Mouse (Mus musculus) CH12.LX (cell line): ENCODE measurements around the gene Sphk2. TPM values are rescaled to one million over a fixed set of nuclear protein-coding genes. Genes with fewer than 3 reads are reported as not detected.

Experiments
- DNase-seq: peaks from one replicate; pipeline ENCODE4 v3.0.0-alpha.2; 2013; ENCODE audit errors: extremely low read depth
- H3K27ac ChIP-seq: 2 replicates; pipeline ENCODE4 v1.5.1; 2012; ENCODE audit warnings: low read depth, mild to moderate bottlenecking, control low read depth, moderate library complexity; ENCODE audit not compliant: insufficient read depth
- H3K27me3 ChIP-seq: replicated peaks from 2 replicates; pipeline ENCODE3; 2012; ENCODE audit warnings: inconsistent platforms
- H3K36me3 ChIP-seq, 2 experiments: replicated peaks in 1 of 2; 2 replicates each; pipeline versions ENCODE3 to v1.6.1; 2012; ENCODE audit warnings: inconsistent platforms in 1 of 2, low read length in 1 of 2, mild to moderate bottlenecking in 1 of 2, mixed read lengths in 1 of 2, moderate library complexity in 1 of 2; ENCODE audit not compliant: control insufficient read depth in 1 of 2, insufficient read depth in 1 of 2
- H3K4me1 ChIP-seq, 2 experiments: 2 replicates each; pipeline ENCODE4 v1.6.1; 2012; ENCODE audit warnings: inconsistent platforms in 1 of 2, moderate library complexity in 1 of 2; ENCODE audit not compliant: insufficient read depth in 2 of 2, control insufficient read depth in 1 of 2
- H3K4me2 ChIP-seq: 2 replicates; pipeline ENCODE4 v1.6.1; 2012; ENCODE audit warnings: low read depth, mild to moderate bottlenecking, control low read depth; ENCODE audit not compliant: poor library complexity, insufficient read depth, severe bottlenecking
- H3K4me3 ChIP-seq, 3 experiments: fragments of 150-350 bp in 1 of 3; sonication (generic) in 1 of 3; replicated peaks in 1 of 3; 2 replicates each; pipeline versions ENCODE3 to v1.5.1; 2011 to 2012; ENCODE audit warnings: low read depth in 2 of 3, low read length in 2 of 3, mild to moderate bottlenecking in 2 of 3, moderate library complexity in 2 of 3, control low read depth in 1 of 3, improper control_type of control experiment in 1 of 3, inconsistent platforms in 1 of 3, mixed read lengths in 1 of 3; ENCODE audit not compliant: poor library complexity in 1 of 3
- H3K79me2 ChIP-seq: replicated peaks from 2 replicates; pipeline ENCODE4 v1.6.1; 2012; ENCODE audit warnings: mild to moderate bottlenecking, moderate library complexity; ENCODE audit not compliant: control insufficient read depth, poor library complexity, insufficient read depth, severe bottlenecking; ENCODE audit errors: extremely low read depth
- H3K9ac ChIP-seq: 2 replicates; pipeline ENCODE4 v1.6.1; 2012; ENCODE audit warnings: low read depth, mild to moderate bottlenecking, control low read depth, moderate library complexity; ENCODE audit not compliant: insufficient read depth
- H3K9me3 ChIP-seq: replicated peaks from 2 replicates; pipeline ENCODE3; 2012; ENCODE audit warnings: low read length, inconsistent platforms, mixed read lengths
- CHD1 ChIP-seq: IDR thresholded peaks from 2 replicates; pipeline ENCODE4 v1.6.1; 2012; ENCODE audit warnings: low read depth, low read length, improper control_type of control experiment, inconsistent platforms
- CHD2 ChIP-seq: IDR thresholded peaks from 2 replicates; pipeline ENCODE4 v1.6.1; 2011; ENCODE audit warnings: low read length, improper control_type of control experiment
- CTCF ChIP-seq, 2 experiments: IDR thresholded peaks in 1 of 2; conservative IDR thresholded peaks in 1 of 2; 2 replicates each; pipeline ENCODE4 v1.5.1; 2011 to 2012; ENCODE audit warnings: low read depth in 2 of 2, low read length in 2 of 2, improper control_type of control experiment in 1 of 2, inconsistent platforms in 1 of 2, mild to moderate bottlenecking in 1 of 2, moderate library complexity in 1 of 2
- ELF1 ChIP-seq: IDR thresholded peaks from 2 replicates; pipeline ENCODE4 v1.6.1; 2014; ENCODE audit warnings: low read depth, mild to moderate bottlenecking, inconsistent platforms, low read length, improper control_type of control experiment
- EP300 ChIP-seq: IDR thresholded peaks from 2 replicates; pipeline ENCODE4 v1.6.1; 2011; ENCODE audit warnings: low read length, improper control_type of control experiment
- IRF4 ChIP-seq: IDR thresholded peaks from 2 replicates; pipeline ENCODE4 v1.6.1; 2014; ENCODE audit warnings: low read depth, mild to moderate bottlenecking, inconsistent platforms, low read length, improper control_type of control experiment
- JUN ChIP-seq: IDR thresholded peaks from 2 replicates; pipeline ENCODE4 v1.6.1; 2011; ENCODE audit warnings: low read depth, mild to moderate bottlenecking, low read length, improper control_type of control experiment, moderate library complexity; ENCODE audit not compliant: insufficient read depth
- JUND ChIP-seq: conservative IDR thresholded peaks from 2 replicates; pipeline ENCODE4 v1.6.1; 2011; ENCODE audit warnings: low read depth, low read length, improper control_type of control experiment
- MAX ChIP-seq: IDR thresholded peaks from 2 replicates; pipeline ENCODE4 v1.6.1; 2011; ENCODE audit warnings: low read length, improper control_type of control experiment
- MEF2A ChIP-seq: IDR thresholded peaks from 2 replicates; pipeline ENCODE4 v1.6.1; 2014; ENCODE audit warnings: low read depth, mild to moderate bottlenecking, inconsistent platforms, low read length, improper control_type of control experiment, borderline replicate concordance
- MXI1 ChIP-seq: IDR thresholded peaks from 2 replicates; pipeline ENCODE4 v1.6.1; 2011; ENCODE audit warnings: mild to moderate bottlenecking, low read depth, low read length, improper control_type of control experiment
- MYC ChIP-seq: IDR thresholded peaks from 2 replicates; pipeline ENCODE4 v1.6.1; 2011; ENCODE audit warnings: low read depth, mild to moderate bottlenecking, improper control_type of control experiment, low read length
- NELFE ChIP-seq: IDR thresholded peaks from 2 replicates; pipeline ENCODE4 v1.6.1; 2011; ENCODE audit warnings: low read depth, low read length, improper control_type of control experiment
- PAX5 ChIP-seq: IDR thresholded peaks from 2 replicates; pipeline ENCODE4 v1.6.1; 2012; ENCODE audit warnings: low read length, inconsistent platforms, mixed read lengths
- POLR2A ChIP-seq: IDR thresholded peaks from 2 replicates; pipeline ENCODE4 v1.6.1; 2011; ENCODE audit warnings: low read depth, mild to moderate bottlenecking, improper control_type of control experiment, low read length
- RCOR1 ChIP-seq: conservative IDR thresholded peaks from 2 replicates; pipeline ENCODE4 v1.6.1; 2012; ENCODE audit warnings: low read depth, mild to moderate bottlenecking, inconsistent platforms, low read length, improper control_type of control experiment
- SIN3A ChIP-seq: IDR thresholded peaks from 2 replicates; pipeline ENCODE4 v1.6.1; 2012; ENCODE audit warnings: low read length, improper control_type of control experiment, inconsistent platforms
- SMC3 ChIP-seq: IDR thresholded peaks from 2 replicates; pipeline ENCODE4 v1.6.1; 2011; ENCODE audit warnings: low read depth, low read length, improper control_type of control experiment
- TBP ChIP-seq: conservative IDR thresholded peaks from 2 replicates; pipeline ENCODE4 v1.6.1; 2011; ENCODE audit warnings: low read depth, low read length, improper control_type of control experiment
- TCF12 ChIP-seq: IDR thresholded peaks from 2 replicates; pipeline ENCODE4 v1.6.1; 2014; ENCODE audit warnings: low read depth, mild to moderate bottlenecking, inconsistent platforms, low read length, improper control_type of control experiment
- UBTF ChIP-seq: IDR thresholded peaks from 2 replicates; pipeline ENCODE4 v1.6.1; 2012; ENCODE audit warnings: low read depth, mild to moderate bottlenecking, inconsistent platforms, low read length, improper control_type of control experiment, moderate library complexity
- ZC3H11A ChIP-seq: IDR thresholded peaks from 2 replicates; pipeline ENCODE4 v1.6.1; 2012; ENCODE audit warnings: low read depth, mild to moderate bottlenecking, inconsistent platforms, low read length, improper control_type of control experiment
- ZMIZ1 ChIP-seq: IDR thresholded peaks from 2 replicates; pipeline ENCODE4 v1.6.1; 2012; ENCODE audit warnings: low read depth, mild to moderate bottlenecking, inconsistent platforms, low read length, improper control_type of control experiment
- dilution Hi-C: fragments of 300-500 bp; cut with MboI; formaldehyde crosslinking; loops from 2 replicates; pipeline ENCODE4 v1.14.3; 2020; ENCODE audit warnings: low sequenced_read_pairs; ENCODE audit not compliant: extremely low pct_unique_long_range_greater_than_20kb, extremely low pct_ligation_motif_present
- in situ Hi-C: fragments of 300-500 bp; cut with MboI; formaldehyde crosslinking; loops from 3 replicates; pipeline ENCODE4 v1.14.3; 2019; ENCODE audit warnings: low sequenced_read_pairs, low pct_ligation_motif_present, low pct_unique_long_range_greater_than_20kb, mixed read lengths
- polyA plus RNA-seq: library from polyadenylated mRNA; unstranded; fragments of >175 nt; gene quantifications from 2 replicates; pipeline ENCODE4 v1.2.1, GENCODE M21; 2012; ENCODE audit warnings: low read depth; ENCODE audit not compliant: insufficient read length
- total RNA-seq, 2 experiments: library from RNA; depleted of rRNA; stranded (reverse); fragments of 300-350 nt in 1 of 2; fragments of >200 nt in 1 of 2; gene quantifications; 2 replicates each; pipeline ENCODE4 v1.2.3; 2012 to 2014

Sphk2 gene
- total and polyA plus RNA-seq, 3 experiments, result 9.4 to 22.4 (median 16.6) TPM

- TF ChIP-seq TBP (no peak), MAX (no peak), NELFE (no peak), UBTF (no peak), PAX5 (no peak), ZMIZ1 (no peak), ELF1 (no peak), JUN (no peak)
- TF ChIP-seq, all 38 proteins: peak for 0
- no peak for DNase-seq
- Histone ChIP-seq H3K4me1 (peaks cover 0 to 7% of the 10 kb centered on the region in 2 experiments; a peak in 2 of 4 replicates), H3K9ac (no peak overlapping the region), H3K27ac (no peak overlapping the region), H3K27me3 (peaks cover 17% of the 10 kb centered on the region), H3K36me3 (no peaks in the 10 kb centered on the region), H3K4me2 (no peak overlapping the region), H3K9me3 (peaks cover 14% of the 10 kb centered on the region), H3K4me3 (no peak overlapping the region), H3K79me2 (no peaks in the 10 kb centered on the region)
- in situ Hi-C loops, result no loop called here
- dilution Hi-C loops, result no loop called here
These were observed 32.4 kb upstream of the Sphk2 start for GRCm38 (mm10) chr7:45750162-45750561.

GRCm38 (mm10) chr7:45749401-45749800 lies 31.6 kb upstream of the Sphk2 start:
- H3K9me3 ChIP-seq, result peaks cover 14% of the 10 kb centered on the region

GRCm38 (mm10) chr7:45748110-45748509 lies 30.3 kb upstream of the Sphk2 start:
- Histone ChIP-seq H3K9ac (no peak overlapping the region), H3K27ac (no peak overlapping the region), H3K79me2 (no peaks in the 10 kb centered on the region), H3K4me1 (peaks cover 0 to 7% of the 10 kb centered on the region in 2 experiments; a peak in 2 of 4 replicates), H3K36me3 (no peaks in the 10 kb centered on the region)
- dilution Hi-C loops, result no loop called here
- TF ChIP-seq MYC, result no peak
- TF ChIP-seq RCOR1, result no peak
- TF ChIP-seq MEF2A, result no peak
- TF ChIP-seq ZC3H11A, result no peak
- TF ChIP-seq JUND, result no peak
- TF ChIP-seq POLR2A, result no peak
- TF ChIP-seq MXI1, result no peak
- no peak for TF ChIP-seq EP300
- no peak for TF ChIP-seq SIN3A
- TF ChIP-seq TCF12, result no peak
- TF ChIP-seq CHD1, result no peak
- no peak for TF ChIP-seq IRF4
- TF ChIP-seq UBTF, result no peak
- TF ChIP-seq SMC3, result no peak
- TF ChIP-seq CHD2, result no peak
- no peak for TF ChIP-seq ELF1
- TF ChIP-seq TBP, result no peak
- TF ChIP-seq NELFE, result no peak
- TF ChIP-seq CTCF (conservative IDR thresholded peaks at IDR 0.05 in 1 of 2, IDR thresholded peaks at IDR 0.05 in 1 of 2; ENCODE audit: low read depth in 2 of 2, low read length in 2 of 2), result no peak
- TF ChIP-seq, all 38 proteins: peak for 0
- no peak overlapping the region for H3K4me3 ChIP-seq
- in situ Hi-C loops, result no loop called here
- H3K4me2 ChIP-seq, result no peak overlapping the region
- H3K27me3 ChIP-seq, result peaks cover 21% of the 10 kb centered on the region
- peaks cover 8% of the 10 kb centered on the region for H3K9me3 ChIP-seq
- DNase-seq, result no peak

More at GRCm38 (mm10) chr7:45749401-45749800, 31.6 kb upstream of the Sphk2 start:
- Histone ChIP-seq H3K4me3 (no peak overlapping the region), H3K9ac (no peak overlapping the region), H3K27ac (no peak overlapping the region), H3K36me3 (no peaks in the 10 kb centered on the region), H3K79me2 (no peaks in the 10 kb centered on the region), H3K27me3 (peaks cover 17% of the 10 kb centered on the region), H3K4me1 (peaks cover 0 to 7% of the 10 kb centered on the region in 2 experiments; a peak in 2 of 4 replicates), H3K4me2 (no peak overlapping the region)
- dilution Hi-C loops (no loop called here), in situ Hi-C loops (no loop called here)
- DNase-seq, result no peak
- TF ChIP-seq ELF1, result no peak
